Mouse (Mus musculus) forebrain, embryonic 14.5 days (tissue): ENCODE measurements around the gene Cpxm1. TPM values are rescaled to one million over a fixed set of nuclear protein-coding genes. Genes with fewer than 3 reads are reported as not detected.

ENCODE experiments used
- ATAC-seq: fragments of 200-750 bp; cut with Nextera tagmentation; 2 replicates; pipeline ENCODE4 v1.8.0; 2017; ENCODE audit warnings: mild to moderate bottlenecking, moderate library complexity
- DNase-seq: peaks from one replicate; pipeline ENCODE4 v3.0.0-alpha.2; 2015; ENCODE audit warnings: low spot score
- H3K27ac ChIP-seq: fragments of 300-500 bp; sonication (generic); 2 replicates; pipeline ENCODE4 v1.5.1; 2014; ENCODE audit warnings: low read depth, mild to moderate bottlenecking, control low read depth, low read length, moderate library complexity
- H3K27me3 ChIP-seq: fragments of 300-500 bp; sonication (generic); replicated peaks from 2 replicates; pipeline ENCODE4 v1.6.1; 2014; ENCODE audit warnings: low read length, control low read depth, mixed read lengths; ENCODE audit not compliant: control insufficient read depth, insufficient read depth
- H3K36me3 ChIP-seq: fragments of 300-500 bp; sonication (generic); 2 replicates; pipeline ENCODE4 v1.6.1; 2014; ENCODE audit warnings: low read length, control low read depth; ENCODE audit not compliant: control insufficient read depth, insufficient read depth
- H3K4me1 ChIP-seq: fragments of 300-500 bp; sonication (generic); 2 replicates; pipeline ENCODE4 v1.6.1; 2014; ENCODE audit warnings: antibody characterized with exemption, low read length, control low read depth; ENCODE audit not compliant: control insufficient read depth, insufficient read depth
- H3K4me2 ChIP-seq: fragments of 300-500 bp; sonication (generic); 2 replicates; pipeline ENCODE4 v1.6.1; 2014; ENCODE audit warnings: mild to moderate bottlenecking, control low read depth, low read length
- H3K4me3 ChIP-seq: fragments of 300-500 bp; sonication (generic); 2 replicates; pipeline ENCODE4 v1.5.1; 2014; ENCODE audit warnings: low read depth, low read length, control low read depth
- H3K9ac ChIP-seq: fragments of 300-500 bp; sonication (generic); 2 replicates; pipeline ENCODE4 v1.6.1; 2014; ENCODE audit warnings: mild to moderate bottlenecking, low read length, control low read depth, moderate library complexity
- H3K9me3 ChIP-seq: fragments of 300-500 bp; sonication (generic); replicated peaks from 2 replicates; pipeline ENCODE4 v1.6.1; 2016; ENCODE audit warnings: low read length, control low read depth, mixed read lengths; ENCODE audit not compliant: control insufficient read depth
- WGBS: fragments of 180-500 bp; shearing (Covaris S2); extraction: QIAGEN DNeasy Blood & Tissue Kit; methylation state at CpG from one replicate; pipeline ENCODE4 v1.1.7; 2014; 5-methylcytosine and 5-hydroxymethylcytosine counted together
- polyA plus RNA-seq: library from polyadenylated mRNA; unstranded; fragments of >200 nt; fragmentation: Nextera tagmentation; extraction: Ambion mirVana; gene quantifications from 2 replicates; pipeline ENCODE4 v1.2.1, GENCODE M21; 2014

Gene Cpxm1
- polyA plus RNA-seq, 1 experiment from 2014 or later = 10.1 TPM

GRCm38 (mm10) chr2:130358852-130359251 is 38.5 kb downstream of the Cpxm1 start:
- WGBS = 11% methylated on average over 5 of the region's 5 CpGs
- Histone ChIP-seq H3K27ac (no peak overlapping the region), H3K27me3 (peaks cover 28% of the 10 kb centered on the region), H3K4me1 (peaks cover 11% of the 10 kb centered on the region), H3K4me2 (no peak overlapping the region), H3K4me3 (no peak overlapping the region), H3K9me3 (no peaks in the 10 kb centered on the region), H3K36me3 (no peaks in the 10 kb centered on the region), H3K9ac (no peak overlapping the region)
- ATAC-seq (peak; percentile 90), DNase-seq (peak; percentile 79)

- Histone ChIP-seq H3K27me3 (peaks cover 20% of the 10 kb centered on the region), H3K4me2 (no peak overlapping the region), H3K4me1 (peaks cover 19% of the 10 kb centered on the region), H3K4me3 (no peak overlapping the region), H3K9me3 (no peaks in the 10 kb centered on the region), H3K9ac (no peak overlapping the region), H3K36me3 (no peaks in the 10 kb centered on the region), H3K27ac (no peak overlapping the region)
- ATAC-seq (no peak), DNase-seq (no peak)
- 93% methylated on average over 5 of the region's 5 CpGs for WGBS
Observed at GRCm38 (mm10) chr2:130357551-130357950, 39.8 kb downstream of the Cpxm1 start.

- H3K4me1 ChIP-seq = peaks cover 25% of the 10 kb centered on the region
- no peaks in the 10 kb centered on the region for H3K36me3 ChIP-seq
- no peak overlapping the region for H3K4me3 ChIP-seq
- no peak overlapping the region for H3K4me2 ChIP-seq
- no peak for DNase-seq
- 75% methylated on average over 3 of the region's 3 CpGs for WGBS
- H3K27ac ChIP-seq = no peak overlapping the region
- no peaks in the 10 kb centered on the region for H3K27me3 ChIP-seq
- no peak overlapping the region for H3K9ac ChIP-seq
- H3K9me3 ChIP-seq = no peaks in the 10 kb centered on the region
- no peak for ATAC-seq
Observed at GRCm38 (mm10) chr2:130353889-130354288, 43.5 kb downstream of the Cpxm1 start.

- Histone ChIP-seq H3K9me3 (no peaks in the 10 kb centered on the region), H3K4me1 (peaks cover 20% of the 10 kb centered on the region), H3K9ac (no peak overlapping the region), H3K27ac (0 out of 2 replicates have a peak overlapping the region, but pooled peaks have one; percentile 73), H3K36me3 (no peaks in the 10 kb centered on the region), H3K27me3 (no peaks in the 10 kb centered on the region), H3K4me2 (no peak overlapping the region), H3K4me3 (no peak overlapping the region)
- ATAC-seq (no peak), DNase-seq (peak; percentile 56)
- whole genome bisulfite sequencing = 71% methylated on average over 8 of the region's 8 CpGs
Observed at GRCm38 (mm10) chr2:130353411-130353810, 44.0 kb downstream of the Cpxm1 start.

GRCm38 (mm10) chr2:130351758-130352339 is 45.5 kb downstream of the Cpxm1 start:
- 5% methylated on average over 5 of the region's 5 CpGs for WGBS
- Histone ChIP-seq H3K4me1 (peaks cover 20% of the 10 kb centered on the region), H3K9me3 (no peaks in the 10 kb centered on the region), H3K27ac (peak overlapping the region; percentile 73), H3K4me3 (no peak overlapping the region), H3K36me3 (no peaks in the 10 kb centered on the region), H3K27me3 (no peaks in the 10 kb centered on the region), H3K9ac (no peak overlapping the region), H3K4me2 (no peak overlapping the region)
- ATAC-seq (peak; percentile 99), DNase-seq (peak; percentile 91)

GRCm38 (mm10) chr2:130350376-130350775 is 47.0 kb downstream of the Cpxm1 start:
- H3K27ac ChIP-seq = no peak overlapping the region
- no peak overlapping the region for H3K4me2 ChIP-seq
- H3K4me3 ChIP-seq = no peak overlapping the region
- no peaks in the 10 kb centered on the region for H3K27me3 ChIP-seq
- no peak overlapping the region for H3K9ac ChIP-seq
- DNase-seq (no peak), ATAC-seq (no peak)
- H3K36me3 ChIP-seq = no peaks in the 10 kb centered on the region
- H3K9me3 ChIP-seq = no peaks in the 10 kb centered on the region
- WGBS = 95% methylated on average over 3 of the region's 3 CpGs
- H3K4me1 ChIP-seq = peaks cover 20% of the 10 kb centered on the region

GRCm38 (mm10) chr2:130341220-130341580 is 56.2 kb downstream of the Cpxm1 start:
- H3K36me3 ChIP-seq = no peaks in the 10 kb centered on the region
- no peaks in the 10 kb centered on the region for H3K27me3 ChIP-seq
- no peak overlapping the region for H3K4me3 ChIP-seq
- ATAC-seq = no peak
- no peak overlapping the region for H3K27ac ChIP-seq
- WGBS = 87% methylated on average over 7 of the region's 7 CpGs
- no peak for DNase-seq
- H3K9me3 ChIP-seq = no peaks in the 10 kb centered on the region
- no peak overlapping the region for H3K9ac ChIP-seq
- no peaks in the 10 kb centered on the region for H3K4me1 ChIP-seq
- H3K4me2 ChIP-seq = no peak overlapping the region

Other genes starting within 250 kb of the Cpxm1 start
- gene Snrpb, start 218.2 kb downstream of the Cpxm1 start, polyA plus RNA-seq = 532 and 571 TPM in 2 replicates
- not detected in 2 replicates for gene Tmc2, start 202.4 kb downstream of the Cpxm1 start, polyA plus RNA-seq
- gene Nop56, start 123.1 kb downstream of the Cpxm1 start, polyA plus RNA-seq = 264 and 265 TPM in 2 replicates
- gene Idh3b, start 113.0 kb downstream of the Cpxm1 start, polyA plus RNA-seq = 178 and 184 TPM in 2 replicates
- 2.1 and 2.4 TPM in 2 replicates for gene Ebf4, start 102.4 kb downstream of the Cpxm1 start, polyA plus RNA-seq
- not detected in 2 replicates for gene Gm28372, start 7.7 kb upstream of the Cpxm1 start, polyA plus RNA-seq
- gene 1700020A23Rik, start 7.7 kb upstream of the Cpxm1 start, polyA plus RNA-seq = not detected in 2 replicates
- gene Tmem239, start 8.9 kb upstream of the Cpxm1 start, polyA plus RNA-seq = not detected in 2 replicates
- 92.2 and 99.3 TPM in 2 replicates for gene Vps16, start 26.8 kb upstream of the Cpxm1 start, polyA plus RNA-seq
- gene Pced1a, start 27.1 kb upstream of the Cpxm1 start, polyA plus RNA-seq = 8.9 and 12.0 TPM in 2 replicates
- 130 and 135 TPM in 2 replicates for gene Ptpra, start 52.7 kb upstream of the Cpxm1 start, polyA plus RNA-seq
- gene Mrps26, start 166.2 kb upstream of the Cpxm1 start, polyA plus RNA-seq = 94.7 and 98.1 TPM in 2 replicates
- gene Oxt, start 178.6 kb upstream of the Cpxm1 start, polyA plus RNA-seq = 0.66 TPM in 1 of 2 replicates, not detected in the other
- 17.7 and 27.0 TPM in 2 replicates for gene Avp, start 185.0 kb upstream of the Cpxm1 start, polyA plus RNA-seq
- gene Fastkd5, start 232.5 kb upstream of the Cpxm1 start, polyA plus RNA-seq = 14.0 and 15.9 TPM in 2 replicates
- 13.0 and 14.9 TPM in 2 replicates for gene Ubox5, start 232.5 kb upstream of the Cpxm1 start, polyA plus RNA-seq
- gene Lzts3, start 245.2 kb upstream of the Cpxm1 start, polyA plus RNA-seq = 1.6 and 2.5 TPM in 2 replicates